ENCODE assay signal across 9 mouse cellular contexts in the genomic region with DNA sequence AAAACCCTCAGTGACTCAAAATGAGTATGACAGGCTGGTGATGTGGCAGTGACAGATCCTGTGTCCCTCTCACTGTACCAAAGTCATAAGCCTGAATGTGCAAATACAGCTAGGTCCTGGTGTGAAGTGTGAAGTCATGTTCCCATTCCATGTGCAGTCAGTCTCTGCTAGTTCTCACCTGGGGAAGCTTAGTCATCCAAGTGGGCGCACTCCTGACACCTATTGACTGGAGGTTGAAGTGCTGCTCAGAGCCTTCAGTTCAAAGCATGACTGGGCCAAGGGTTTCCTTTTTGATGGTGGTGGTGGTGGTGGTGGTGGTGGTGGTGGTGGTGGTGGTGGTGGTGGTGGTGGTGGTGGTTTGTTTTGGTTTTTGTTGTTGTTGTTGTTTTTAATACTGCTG. TPM values are rescaled to one million over a fixed set of nuclear protein-coding genes. Genes with fewer than 3 reads are reported as not detected.
DNase-seq lines count a peak whose midpoint lies in the region; ATAC-seq and TF ChIP-seq lines count a peak whose summit lies in the region.
"Had no signal": no experiment of that assay in that cellular context is flagged by ENCODE, and none has a peak within 500 bp of the region (broad histone marks: within the 10 kb centered on the region; RNA-seq: fewer than 3 reads in every experiment).

No protein-coding gene starts in this region.

- H3K9ac ChIP-seq in stomach, postnatal 0 days (ENCODE audit: low read length) = no peak overlapping the region
- no peak overlapping the region for H3K9ac ChIP-seq in midbrain, embryonic 15.5 days
- H3K9ac ChIP-seq: limb, embryonic 12.5 days had no signal

- peak; percentile 73 for TF ChIP-seq CTCF in stomach, postnatal 0 days (IDR thresholded peaks at IDR 0.05; ENCODE audit: low read depth)

- H3K4me1 ChIP-seq in heart, embryonic 10.5 days = no peaks in the 10 kb centered on the region
- H3K4me1 ChIP-seq in stomach, postnatal 0 days (replicated peaks; ENCODE audit: control insufficient read depth, insufficient read depth) = no peaks in the 10 kb centered on the region
- no peaks in the 10 kb centered on the region for H3K4me1 ChIP-seq in midbrain, embryonic 15.5 days
- H3K4me1 ChIP-seq: limb, embryonic 12.5 days had no signal

- H3K4me2 ChIP-seq in stomach, postnatal 0 days (replicated peaks; ENCODE audit: low read depth) = no peak overlapping the region
- H3K4me2 ChIP-seq in midbrain, embryonic 15.5 days = no peak overlapping the region
- H3K4me2 ChIP-seq: limb, embryonic 12.5 days had no signal

- peaks cover 77% of the 10 kb centered on the region for H3K36me3 ChIP-seq in heart, embryonic 10.5 days
- H3K36me3 ChIP-seq in stomach, postnatal 0 days (ENCODE audit: control insufficient read depth, insufficient read depth, low read length) = peaks cover 17% of the 10 kb centered on the region
- H3K36me3 ChIP-seq in midbrain, embryonic 15.5 days (replicated peaks) = peaks cover 41% of the 10 kb centered on the region

- peak; percentile 38 to 67 for DNase-seq in heart, adult 18-20 months
- no peak for DNase-seq in heart, embryonic 10.5 days (ENCODE audit: low spot score)
- DNase-seq in CD4-positive, CD25-positive, alpha-beta regulatory T cell, adult 2 months (ENCODE audit: low read depth, low spot score) = peak; percentile 64
- peak; percentile 58 for DNase-seq in brain, adult 2 months (ENCODE audit: low read depth, low spot score)
- DNase-seq in kidney, postnatal 36 days = peak; percentile 31 to 63
- peak; percentile 69 for DNase-seq in stomach, postnatal 0 days (ENCODE audit: low spot score)
- DNase-seq in cerebellum, adult 18-20 months = no peak

- H3K27me3 ChIP-seq in heart, embryonic 10.5 days (ENCODE audit: insufficient read depth, poor library complexity, severe bottlenecking) = no peaks in the 10 kb centered on the region
- no peaks in the 10 kb centered on the region for H3K27me3 ChIP-seq in stomach, postnatal 0 days (ENCODE audit: control insufficient read depth, insufficient read depth, low read length)
- H3K27me3 ChIP-seq in midbrain, embryonic 15.5 days (replicated peaks) = no peaks in the 10 kb centered on the region
- H3K27me3 ChIP-seq: limb, embryonic 12.5 days had no signal

- H3K4me3 ChIP-seq in heart, embryonic 10.5 days = no peak overlapping the region
- no peak overlapping the region for H3K4me3 ChIP-seq in stomach, postnatal 0 days (ENCODE audit: low read depth, low read length)
- H3K4me3 ChIP-seq in midbrain, embryonic 15.5 days = no peak overlapping the region
- H3K4me3 ChIP-seq: limb, embryonic 12.5 days had no signal

- 82% methylated on average over 1 of the region's 1 CpGs for WGBS in heart, embryonic 10.5 days
- WGBS in stomach, postnatal 0 days = 87% methylated on average over 1 of the region's 1 CpGs
- 91% methylated on average over 1 of the region's 1 CpGs for WGBS in midbrain, embryonic 15.5 days

- peak; percentile 79 for ATAC-seq in stomach, postnatal 0 days (ENCODE audit: low FRiP score, low TSS enrichment)
- no peak for ATAC-seq in midbrain, embryonic 15.5 days (replicated peaks)

- H3K27ac ChIP-seq in heart, embryonic 10.5 days = no peak overlapping the region
- no peak overlapping the region for H3K27ac ChIP-seq in stomach, postnatal 0 days (replicated peaks)
- H3K27ac ChIP-seq in midbrain, embryonic 15.5 days = no peak overlapping the region
- H3K27ac ChIP-seq: limb, embryonic 12.5 days had no signal

- H3K9me3 ChIP-seq in heart, embryonic 10.5 days = no peaks in the 10 kb centered on the region
- H3K9me3 ChIP-seq in stomach, postnatal 0 days (ENCODE audit: control insufficient read depth, low read length) = no peaks in the 10 kb centered on the region
- no peaks in the 10 kb centered on the region for H3K9me3 ChIP-seq in midbrain, embryonic 15.5 days
- H3K9me3 ChIP-seq: limb, embryonic 12.5 days had no signal

- no peak for TF ChIP-seq EP300 in stomach, postnatal 0 days (optimal IDR thresholded peaks at IDR 0.05)

RNA-seq across cellular contexts. Expression of gene Use1, which starts 41.8 kb away (rescaled TPM):
- total RNA-seq in heart, adult 18-20 months (2021) = 100 to 1,000 TPM; 163 to 174 TPM
- polyA plus RNA-seq in heart, embryonic 10.5 days (2016; fragmentation: Nextera tagmentation; extraction: Ambion mirVana) = 68.7 and 79.5 TPM in 2 replicates
- 97.1 and 107 TPM in 2 replicates for polyA plus RNA-seq in stomach, postnatal 0 days (2015; fragmentation: Nextera tagmentation; extraction: Ambion mirVana)
- polyA plus RNA-seq in midbrain, embryonic 15.5 days (2015; fragmentation: Nextera tagmentation; extraction: Ambion mirVana) = 117 and 119 TPM in 2 replicates

RNA-seq across cellular contexts. Expression of gene Ocel1, which starts 46.2 kb away (rescaled TPM):
- 10 to 100 TPM; 14.2 to 14.9 TPM for total RNA-seq in heart, adult 18-20 months (2021)
- 3.9 and 4.2 TPM in 2 replicates for polyA plus RNA-seq in heart, embryonic 10.5 days (2016; fragmentation: Nextera tagmentation; extraction: Ambion mirVana)
- polyA plus RNA-seq in stomach, postnatal 0 days (2015; fragmentation: Nextera tagmentation; extraction: Ambion mirVana) = 8.2 and 9.1 TPM in 2 replicates
- 6.5 and 6.8 TPM in 2 replicates for polyA plus RNA-seq in midbrain, embryonic 15.5 days (2015; fragmentation: Nextera tagmentation; extraction: Ambion mirVana)

RNA-seq across cellular contexts. Expression of gene Haus8, which starts 52.1 kb away (rescaled TPM):
- total RNA-seq in heart, adult 18-20 months (2021) = 10 to 100 TPM; 25.5 to 29.5 TPM
- 82.8 and 103 TPM in 2 replicates for polyA plus RNA-seq in heart, embryonic 10.5 days (2016; fragmentation: Nextera tagmentation; extraction: Ambion mirVana)
- polyA plus RNA-seq in stomach, postnatal 0 days (2015; fragmentation: Nextera tagmentation; extraction: Ambion mirVana) = 24.8 and 29.0 TPM in 2 replicates
- polyA plus RNA-seq in midbrain, embryonic 15.5 days (2015; fragmentation: Nextera tagmentation; extraction: Ambion mirVana) = 64.2 and 65.3 TPM in 2 replicates

RNA-seq across cellular contexts. Expression of gene Myo9b, which starts 52.3 kb away (rescaled TPM):
- 10 to 100 TPM; 20.5 to 22.3 TPM for total RNA-seq in heart, adult 18-20 months (2021)
- polyA plus RNA-seq in heart, embryonic 10.5 days (2016; fragmentation: Nextera tagmentation; extraction: Ambion mirVana) = 23.0 and 26.7 TPM in 2 replicates
- polyA plus RNA-seq in stomach, postnatal 0 days (2015; fragmentation: Nextera tagmentation; extraction: Ambion mirVana) = 5.8 and 6.0 TPM in 2 replicates
- 18.7 and 20.2 TPM in 2 replicates for polyA plus RNA-seq in midbrain, embryonic 15.5 days (2015; fragmentation: Nextera tagmentation; extraction: Ambion mirVana)

RNA-seq across cellular contexts. Expression of gene Nr2f6, which starts 56.9 kb away (rescaled TPM):
- 10 to 100 TPM; 48.0 to 53.8 TPM for total RNA-seq in heart, adult 18-20 months (2021)
- polyA plus RNA-seq in heart, embryonic 10.5 days (2016; fragmentation: Nextera tagmentation; extraction: Ambion mirVana) = 48.4 and 79.0 TPM in 2 replicates
- polyA plus RNA-seq in stomach, postnatal 0 days (2015; fragmentation: Nextera tagmentation; extraction: Ambion mirVana) = 47.0 and 56.1 TPM in 2 replicates
- 25.0 and 28.7 TPM in 2 replicates for polyA plus RNA-seq in midbrain, embryonic 15.5 days (2015; fragmentation: Nextera tagmentation; extraction: Ambion mirVana)

Comparison
In these comparisons a context has a peak if more than half of its experiments do, and no peak if none do; other contexts are left out.
1. DNase-seq: peak in heart, adult 18-20 months (2 of 2), CD4-positive, CD25-positive, alpha-beta regulatory T cell, adult 2 months (single experiment), brain, adult 2 months (single experiment), kidney, postnatal 36 days (2 of 2) and stomach, postnatal 0 days (single experiment); none in heart, embryonic 10.5 days (single experiment) and cerebellum, adult 18-20 months (0 of 2).